In the genomic region with DNA sequence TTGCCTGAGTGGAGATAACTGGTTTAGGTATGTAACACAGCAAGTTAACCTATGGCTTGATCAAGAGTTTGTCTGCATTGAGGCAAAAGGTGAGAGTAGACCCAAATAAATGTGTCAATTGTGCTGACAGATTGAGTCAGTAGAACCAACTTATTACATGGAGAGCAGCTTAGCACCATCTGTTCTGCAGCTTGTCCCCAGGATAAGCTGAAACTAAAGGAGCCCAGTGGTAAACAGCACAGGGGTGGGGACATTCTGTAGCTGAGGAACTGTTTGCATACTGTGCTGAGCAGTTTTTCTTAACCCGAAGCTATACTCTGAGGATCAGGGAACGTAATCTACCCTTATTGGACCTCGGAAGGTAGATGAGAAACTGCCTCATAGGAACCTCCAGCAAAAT, we compare ENCODE assay signal across 15 mouse cellular contexts. TPM values are rescaled to one million over a fixed set of nuclear protein-coding genes. Genes with fewer than 3 reads are reported as not detected.
A peak's percentile ranks its signal among the peaks of the same experiment; 100 is the strongest.
DNase-seq lines count a peak whose midpoint lies in the region.
"Had no signal": no experiment of that assay in that cellular context is flagged by ENCODE, and none has a peak within 500 bp of the region (broad histone marks: within the 10 kb centered on the region; RNA-seq: fewer than 3 reads in every experiment).

No protein-coding gene starts in this region.

- DNase-seq in cerebellum, adult 18-20 months, result peak; percentile 24 to 36
- no peak for DNase-seq in cerebellum, adult 8-10 months
- peak; percentile 19 for DNase-seq in layer of hippocampus, adult 11-12 months (ENCODE audit: low spot score)
- no peak for DNase-seq in layer of hippocampus, adult 9-10 months (ENCODE audit: low spot score)
- DNase-seq in right cerebral cortex, postnatal 36 days (ENCODE audit: low spot score in 2 of 2), result peak; percentile 4 to 12
- DNase-seq in right cerebral cortex, postnatal 14 days, result no peak
- DNase-seq in adrenal gland, postnatal 10 days, result no peak
- no peak for DNase-seq in urinary bladder, postnatal 25 days (ENCODE audit: low spot score)
- DNase-seq: adrenal gland, postnatal 25 days; embryo, embryonic 11 days; gastrocnemius, postnatal 10 days; heart, postnatal 10 days; kidney, adult 9 months; kidney, postnatal 10 days; right cerebral cortex, postnatal 4 days had no signal

RNA-seq across cellular contexts. Expression of gene Gm10762, which starts 17.2 kb away (rescaled TPM):
- total RNA-seq in adrenal gland, postnatal 10 days (2021), result 10 to 100 TPM; 11.1 to 13.0 TPM

RNA-seq across cellular contexts. Expression of gene Zc3h6, which starts 17.5 kb away (rescaled TPM):
- total RNA-seq in adrenal gland, postnatal 10 days (2021), result 10 to 100 TPM in 1 of 2 experiments, 1 to 10 TPM in 1; 5.7 to 11.1 TPM

RNA-seq across cellular contexts. Expression of gene Zc3h8, which starts 40.9 kb away (rescaled TPM):
- 1 to 10 TPM; 3.8 to 4.7 TPM for total RNA-seq in adrenal gland, postnatal 10 days (2021)

Comparison
In these comparisons a context has a peak if more than half of its experiments do, and no peak if none do; other contexts are left out.
1. DNase-seq: peak in cerebellum, adult 18-20 months (2 of 2), layer of hippocampus, adult 11-12 months (single experiment) and right cerebral cortex, postnatal 36 days (2 of 2); none in cerebellum, adult 8-10 months (single experiment), layer of hippocampus, adult 9-10 months (single experiment), right cerebral cortex, postnatal 14 days (single experiment), adrenal gland, postnatal 10 days (single experiment) and urinary bladder, postnatal 25 days (single experiment).